Mouse (Mus musculus) heart, adult 2 months (tissue): ENCODE results near the gene F930015N05Rik.

Source experiments
- CTCF ChIP-seq: fragments of 200-600 bp; IDR thresholded peaks from 2 replicates; pipeline ENCODE4 v1.8.1; 2022; ENCODE audit warnings: antibody characterized with exemption, mild to moderate bottlenecking, moderate library complexity
- EP300 ChIP-seq: fragments of 200-500 bp; IDR thresholded peaks from 2 replicates; pipeline ENCODE4 v1.6.1; 2011; ENCODE audit warnings: low read depth, low read length, control low read depth; ENCODE audit not compliant: insufficient read depth
- POLR2A ChIP-seq: fragments of 200-500 bp; IDR thresholded peaks from 2 replicates; pipeline ENCODE4 v1.6.1; 2011; ENCODE audit warnings: mild to moderate bottlenecking, low read depth, low read length, control low read depth; ENCODE audit not compliant: insufficient read depth

GRCm38 (mm10) chr11:64396331-64396881 lies 40.0 kb downstream of the F930015N05Rik start:
- TF ChIP-seq CTCF (no peak), POLR2A (no peak), EP300 (no peak)
